Mouse (Mus musculus) lung, postnatal 25 days (tissue): Measurements from ENCODE around the gene Ints6l.

ENCODE experiments used
- DNase-seq: peaks from one replicate; pipeline ENCODE4 v3.0.0; 2022; ENCODE audit warnings: low spot score

Gene Ints6l

GRCm38 (mm10) chrX:56454671-56455371 lies at the start of gene Ints6l:
TSS of gene Ints6l (plus strand) at chrX:56454857.
- DNase-seq = peak; percentile 89

- no peak for DNase-seq
These were observed 49.2 kb upstream of the Ints6l start for GRCm38 (mm10) chrX:56405482-56405881.

GRCm38 (mm10) chrX:56406128-56406527 lies 48.5 kb upstream of the Ints6l start:
- no peak for DNase-seq

GRCm38 (mm10) chrX:56416277-56416676 lies 38.4 kb upstream of the Ints6l start:
- no peak for DNase-seq

- DNase-seq = no peak
These were observed 37.1 kb upstream of the Ints6l start for GRCm38 (mm10) chrX:56417541-56417940.

- no peak for DNase-seq
These were observed 24.1 kb upstream of the Ints6l start for GRCm38 (mm10) chrX:56430601-56431000.

- DNase-seq = no peak
These were observed 18.8 kb upstream of the Ints6l start for GRCm38 (mm10) chrX:56435758-56436283.

GRCm38 (mm10) chrX:56446487-56447428 lies 7.9 kb upstream of the Ints6l start:
- DNase-seq = no peak

- no peak for DNase-seq
These were observed 7.1 kb upstream of the Ints6l start, which contains the start of gene Gm2174 for GRCm38 (mm10) chrX:56447524-56448015. TSS of gene Gm2174 (plus strand) at chrX:56447965.

GRCm38 (mm10) chrX:56455372-56456246 lies 952 bp downstream of the Ints6l start:
- peak; percentile 92 for DNase-seq

- DNase-seq = no peak
These were observed 1.7 kb downstream of the Ints6l start for GRCm38 (mm10) chrX:56456379-56456778.

GRCm38 (mm10) chrX:56462020-56462933 lies 7.6 kb downstream of the Ints6l start:
- peak; percentile 31 for DNase-seq

GRCm38 (mm10) chrX:56464906-56465305 lies 10.2 kb downstream of the Ints6l start:
- DNase-seq = no peak

GRCm38 (mm10) chrX:56467688-56468087 lies 13.0 kb downstream of the Ints6l start:
- DNase-seq = no peak

GRCm38 (mm10) chrX:56468422-56468821 lies 13.8 kb downstream of the Ints6l start:
- no peak for DNase-seq

- DNase-seq = no peak
These were observed 19.4 kb downstream of the Ints6l start for GRCm38 (mm10) chrX:56474035-56474434.

GRCm38 (mm10) chrX:56477553-56477952 lies 22.9 kb downstream of the Ints6l start:
- DNase-seq = peak; percentile 45

- no peak for DNase-seq
These were observed 27.2 kb downstream of the Ints6l start for GRCm38 (mm10) chrX:56481906-56482305.

GRCm38 (mm10) chrX:56489758-56490157 lies 35.1 kb downstream of the Ints6l start:
- peak; percentile 81 for DNase-seq

GRCm38 (mm10) chrX:56497241-56497640 lies 42.6 kb downstream of the Ints6l start:
- no peak for DNase-seq
